Mouse (Mus musculus) adrenal gland, adult 2 months (tissue): Measurements from ENCODE around the gene Naip1. TPM values are rescaled to one million over a fixed set of nuclear protein-coding genes. Genes with fewer than 3 reads are reported as not detected.
"Not testable (repeated sequence)": the region's sequence is repeated elsewhere in the genome, so short reads cannot be mapped to it uniquely, and the experiment has no call there.

ENCODE experiments used
- DNase-seq: peaks from one replicate; pipeline ENCODE4 v3.0.0; 2021
- polyA plus RNA-seq: library from polyadenylated mRNA; depleted of rRNA; stranded (reverse); fragments of >200 nt; gene quantifications from 2 replicates; pipeline ENCODE4 v1.2.3, GENCODE M21; 2012; rRNA removed
- total RNA-seq, 2 experiments: library from RNA; stranded (reverse); gene quantifications; 2 replicates each; pipeline ENCODE4 v1.2.3; 2021

Naip1 gene
- total and polyA plus RNA-seq, 3 experiments = 0.06 to 0.12 (median 0.07) TPM

DNA sequence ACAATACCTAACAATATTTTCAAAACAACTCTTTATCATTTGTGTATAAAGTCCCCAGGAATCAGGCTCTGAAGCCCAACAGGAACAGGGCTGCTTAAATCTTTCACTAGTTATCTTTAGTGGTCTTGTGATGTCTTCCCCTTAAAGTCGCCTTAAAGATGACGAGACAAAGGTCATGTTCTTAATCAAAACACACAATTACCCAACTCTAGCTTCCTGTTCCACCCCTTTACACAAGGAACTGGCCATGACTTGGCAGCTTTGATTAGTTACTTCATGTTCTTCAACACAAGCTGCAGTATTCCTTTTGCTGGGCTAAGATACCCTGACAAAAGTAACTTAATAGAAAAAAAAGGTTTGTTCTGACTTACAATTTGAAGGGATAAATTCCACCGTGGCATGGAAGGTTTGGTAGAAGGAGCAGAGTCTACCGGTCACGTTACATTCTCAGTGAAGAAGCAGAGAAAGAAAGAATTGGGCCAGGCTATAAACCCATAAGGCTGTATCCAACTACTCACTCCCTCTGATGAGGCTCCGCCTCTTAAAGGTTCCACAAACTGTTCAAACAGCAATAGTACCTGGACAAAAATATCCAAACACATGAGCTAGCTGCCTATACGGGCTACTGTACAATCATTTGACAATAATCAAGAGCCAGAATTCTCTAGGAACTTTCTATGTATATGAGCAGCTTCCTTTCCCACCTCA is 49.6 kb downstream of the Naip1 start:
- DNase-seq = not testable (repeated sequence)

DNA sequence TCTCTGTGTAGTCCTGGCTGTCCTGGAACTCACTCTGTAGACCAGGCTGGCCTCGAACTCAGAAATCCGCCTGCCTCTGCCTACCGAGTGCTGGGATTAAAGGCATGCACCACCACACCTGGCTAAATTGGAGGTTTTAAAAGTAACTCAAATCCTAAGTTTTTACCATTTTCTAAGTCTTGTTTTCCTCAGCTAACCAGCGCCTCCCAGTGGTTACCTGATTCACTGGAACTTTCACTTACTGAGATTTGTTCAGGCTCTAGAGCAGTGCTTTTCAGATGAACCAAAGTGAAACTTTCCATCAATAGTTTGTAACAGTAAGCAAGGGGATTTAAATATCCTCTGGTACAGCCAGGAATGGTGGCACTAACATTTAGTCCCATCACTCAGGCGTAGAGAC is 61.6 kb downstream of the Naip1 start:
- peak; percentile 2 for DNase-seq

DNA sequence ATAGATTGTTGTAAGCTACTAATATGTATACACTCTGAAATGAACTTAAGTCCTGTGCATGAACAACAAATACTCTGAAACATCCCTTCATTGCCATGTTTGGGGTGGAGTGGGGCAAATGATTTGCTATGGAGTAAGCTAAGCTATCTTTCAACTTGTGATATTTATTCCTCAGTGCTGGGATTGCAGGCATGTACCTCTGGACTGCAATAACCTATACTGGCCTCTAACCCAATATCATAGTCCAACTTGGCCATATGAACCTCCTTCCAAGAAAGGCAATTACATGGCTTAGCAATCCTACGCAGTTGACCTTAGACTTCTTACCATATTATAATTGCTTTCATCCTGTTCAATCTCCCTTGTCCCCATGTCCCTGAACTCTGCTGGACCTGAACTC is 82.1 kb downstream of the Naip1 start:
- DNase-seq = no peak

Other genes starting within 250 kb of the Naip1 start
- gene Naip5, start 206.5 kb downstream of the Naip1 start, total RNA-seq = 1 to 10 TPM; 1.1 to 7.7 TPM
- gene Naip5, start 206.5 kb downstream of the Naip1 start, polyA plus RNA-seq = 2.4 and 4.6 TPM in 2 replicates
- gene Naip6, start 135.2 kb downstream of the Naip1 start, total RNA-seq = under 1 TPM; 0.24 to 0.37 TPM
- gene Naip6, start 135.2 kb downstream of the Naip1 start, polyA plus RNA-seq = 0.19 and 0.28 TPM in 2 replicates
- gene Gtf2h2, start 39.7 kb upstream of the Naip1 start, total RNA-seq = 10 to 100 TPM; 27.2 to 27.9 TPM
- 13.9 and 17.1 TPM in 2 replicates for gene Gtf2h2, start 39.7 kb upstream of the Naip1 start, polyA plus RNA-seq
- gene Ocln, start 99.8 kb upstream of the Naip1 start, total RNA-seq = 10 to 100 TPM in 1 of 2 experiments, 1 to 10 TPM in 1; 5.7 to 23.9 TPM
- gene Ocln, start 99.8 kb upstream of the Naip1 start, polyA plus RNA-seq = 0.32 and 0.49 TPM in 2 replicates
- gene Marveld2, start 164.1 kb upstream of the Naip1 start, total RNA-seq = under 1 TPM; 0.32 to 0.55 TPM
- gene Marveld2, start 164.1 kb upstream of the Naip1 start, polyA plus RNA-seq = 0.25 and 0.30 TPM in 2 replicates
- gene Ak6, start 198.1 kb upstream of the Naip1 start, total RNA-seq = 10 to 100 TPM; 70.3 to 79.1 TPM
- 7.5 and 10.1 TPM in 2 replicates for gene Ak6, start 198.1 kb upstream of the Naip1 start, polyA plus RNA-seq
- gene Rad17, start 198.2 kb upstream of the Naip1 start, total RNA-seq = 10 to 100 TPM; 20.5 to 23.0 TPM
- gene Rad17, start 198.2 kb upstream of the Naip1 start, polyA plus RNA-seq = 1.7 and 2.0 TPM in 2 replicates
- gene Taf9, start 198.7 kb upstream of the Naip1 start, total RNA-seq = 10 to 100 TPM; 12.2 to 16.6 TPM
- 0.26 TPM in 1 of 2 replicates, not detected in the other for gene Taf9, start 198.7 kb upstream of the Naip1 start, polyA plus RNA-seq
- 1 to 10 TPM; 1.1 to 1.5 TPM for gene Ccdc125, start 216.8 kb upstream of the Naip1 start, total RNA-seq
- gene Ccdc125, start 216.8 kb upstream of the Naip1 start, polyA plus RNA-seq = 0.06 and 0.29 TPM in 2 replicates